Mouse (Mus musculus) neural tube, embryonic 10.5 days (tissue): ENCODE results near the gene Igsf21.

Experiments
- DNase-seq: peaks from one replicate; pipeline ENCODE4 v3.0.0-alpha.2; 2017; ENCODE audit warnings: low spot score; ENCODE audit errors: extremely low spot score

The Igsf21 gene

GRCm38 (mm10) chr4:139995659-139996058 lies 250.9 kb downstream of the Igsf21 start:
- DNase-seq = no peak

GRCm38 (mm10) chr4:139993111-139993755 lies 253.4 kb downstream of the Igsf21 start:
- no peak for DNase-seq

DNA sequence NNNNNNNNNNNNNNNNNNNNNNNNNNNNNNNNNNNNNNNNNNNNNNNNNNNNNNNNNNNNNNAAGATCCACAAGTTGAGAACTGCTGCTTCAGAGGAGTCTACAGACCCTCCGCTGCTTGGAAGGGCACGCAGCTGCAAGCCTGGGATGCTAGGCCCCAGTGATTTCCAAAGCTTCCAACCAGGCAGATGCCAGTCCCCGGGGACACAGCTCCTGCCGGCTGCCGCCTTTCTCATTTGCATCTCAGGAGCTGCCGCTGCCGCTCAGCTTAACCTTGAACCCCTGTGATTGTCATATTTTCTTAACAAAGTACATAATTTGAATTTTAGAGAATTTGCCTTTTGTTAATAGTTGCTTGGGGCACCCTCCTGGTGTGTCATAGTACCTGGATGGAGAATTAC lies 259.7 kb downstream of the Igsf21 start:
- DNase-seq = no peak

- DNase-seq = no peak
Observed at GRCm38 (mm10) chr4:139978716-139979115, 267.9 kb downstream of the Igsf21 start.

GRCm38 (mm10) chr4:139977308-139977781 lies 269.2 kb downstream of the Igsf21 start:
- peak; percentile 46 for DNase-seq
